Mouse (Mus musculus) embryonic fibroblast, embryonic 13.5 days (primary cell): ENCODE measurements around the gene Gm8127.
"Not testable (repeated sequence)": the region's sequence is repeated elsewhere in the genome, so short reads cannot be mapped to it uniquely, and the experiment has no call there.

Experiments
- CTCF ChIP-seq: IDR thresholded peaks from 2 replicates; pipeline ENCODE4 v1.5.1; 2011; ENCODE audit warnings: mild to moderate bottlenecking, control low read depth, low read length, moderate library complexity, borderline replicate concordance; ENCODE audit not compliant: insufficient read depth
- POLR2A ChIP-seq: IDR thresholded peaks from 2 replicates; pipeline ENCODE4 v1.6.1; 2011; ENCODE audit warnings: low read depth, mild to moderate bottlenecking, control low read depth, low read length, moderate library complexity

DNA sequence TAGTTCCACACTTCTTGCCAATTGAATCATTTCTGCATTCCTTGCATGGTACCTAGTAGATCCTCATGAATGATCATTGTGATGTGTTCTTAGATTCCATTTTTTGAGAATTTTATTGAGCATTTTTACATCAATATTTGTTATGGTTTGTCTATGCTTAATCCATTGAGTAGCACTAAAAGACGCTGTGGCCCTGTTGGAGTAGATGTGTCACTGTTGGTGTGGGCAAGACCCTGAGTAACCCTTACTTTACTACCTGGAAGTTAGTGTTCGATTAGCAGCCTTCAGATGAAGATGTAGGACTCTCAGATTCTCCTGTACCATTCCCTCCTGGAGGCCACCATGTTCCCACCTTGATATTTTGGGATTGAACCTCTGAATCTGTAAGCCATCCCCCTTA, 35.0 kb upstream of the Gm8127 start:
- TF ChIP-seq POLR2A, CTCF: not testable (repeated sequence)
